Mouse (Mus musculus): ENCODE results near the gene Inpp5d.

DNA sequence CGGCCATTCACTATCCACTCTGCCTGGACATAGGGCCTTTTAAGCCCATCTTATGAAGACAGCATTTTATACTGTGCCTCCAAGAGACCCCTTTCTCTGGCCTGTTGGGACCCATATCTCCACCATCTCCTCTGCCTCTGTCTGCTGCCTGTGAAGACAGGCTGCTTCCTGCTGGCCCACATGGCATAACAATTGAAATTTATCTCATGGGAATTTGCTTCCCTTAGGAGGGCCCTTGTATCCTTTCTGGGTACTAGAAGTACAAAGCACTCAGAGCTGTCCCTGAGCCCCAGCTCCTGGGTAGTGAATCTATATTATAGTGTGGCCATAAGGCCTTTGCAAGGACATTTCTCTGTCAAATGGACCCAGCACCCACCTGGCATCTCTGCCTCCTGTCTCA, 40.6 kb downstream of the Inpp5d start:
- TF ChIP-seq GATA1 (IDR thresholded peaks at IDR 0.05; ENCODE audit: low read length) = no peak
- no peak for TF ChIP-seq TAL1 (IDR thresholded peaks at IDR 0.05; ENCODE audit: low read length)

All from erythroblast, embryonic 14.5 days (primary cell).